Mouse (Mus musculus) neural tube, embryonic 12.5 days (tissue): ENCODE data around the gene Smpd1. TPM values are rescaled to one million over a fixed set of nuclear protein-coding genes. Genes with fewer than 3 reads are reported as not detected.

Source experiments
- ATAC-seq: fragments of 200-750 bp; cut with Nextera tagmentation; 2 replicates; pipeline ENCODE4 v1.8.0; 2017; ENCODE audit warnings: low read depth, mild to moderate bottlenecking, moderate TSS enrichment, moderate library complexity; ENCODE audit not compliant: low FRiP score
- H3K27ac ChIP-seq: fragments of 300-500 bp; sonication (generic); 2 replicates; pipeline ENCODE4 v1.5.1; 2016
- H3K27me3 ChIP-seq: fragments of 300-500 bp; sonication (generic); replicated peaks from 2 replicates; pipeline ENCODE4 v1.6.1; 2016; ENCODE audit warnings: mild to moderate bottlenecking
- H3K36me3 ChIP-seq: fragments of 300-500 bp; sonication (generic); 2 replicates; pipeline ENCODE4 v1.6.1; 2016; ENCODE audit warnings: mild to moderate bottlenecking
- H3K4me1 ChIP-seq: fragments of 300-500 bp; sonication (generic); 2 replicates; pipeline ENCODE4 v1.6.1; 2016
- H3K4me2 ChIP-seq: fragments of 300-500 bp; sonication (generic); replicated peaks from 2 replicates; pipeline ENCODE4 v1.6.1; 2016; ENCODE audit warnings: mild to moderate bottlenecking
- H3K4me3 ChIP-seq: fragments of 300-500 bp; sonication (generic); 2 replicates; pipeline ENCODE4 v1.5.1; 2016
- H3K9ac ChIP-seq: fragments of 300-500 bp; sonication (generic); 2 replicates; pipeline ENCODE4 v1.6.1; 2016; ENCODE audit warnings: mild to moderate bottlenecking
- H3K9me3 ChIP-seq: fragments of 300-500 bp; sonication (generic); 2 replicates; pipeline ENCODE4 v1.6.1; 2016; ENCODE audit warnings: mild to moderate bottlenecking
- WGBS: fragments of 180-500 bp; shearing (Covaris S2); methylation state at CpG from one replicate; pipeline ENCODE4 v1.1.7; 2016; 5-methylcytosine and 5-hydroxymethylcytosine counted together
- polyA plus RNA-seq: library from polyadenylated mRNA; unstranded; fragments of >200 nt; fragmentation: Nextera tagmentation; extraction: Ambion mirVana; gene quantifications from 2 replicates; pipeline ENCODE4 v1.2.1, GENCODE M21; 2016

Smpd1 gene
- polyA plus RNA-seq, 1 experiment from 2014 or later = 56.6 TPM

DNA sequence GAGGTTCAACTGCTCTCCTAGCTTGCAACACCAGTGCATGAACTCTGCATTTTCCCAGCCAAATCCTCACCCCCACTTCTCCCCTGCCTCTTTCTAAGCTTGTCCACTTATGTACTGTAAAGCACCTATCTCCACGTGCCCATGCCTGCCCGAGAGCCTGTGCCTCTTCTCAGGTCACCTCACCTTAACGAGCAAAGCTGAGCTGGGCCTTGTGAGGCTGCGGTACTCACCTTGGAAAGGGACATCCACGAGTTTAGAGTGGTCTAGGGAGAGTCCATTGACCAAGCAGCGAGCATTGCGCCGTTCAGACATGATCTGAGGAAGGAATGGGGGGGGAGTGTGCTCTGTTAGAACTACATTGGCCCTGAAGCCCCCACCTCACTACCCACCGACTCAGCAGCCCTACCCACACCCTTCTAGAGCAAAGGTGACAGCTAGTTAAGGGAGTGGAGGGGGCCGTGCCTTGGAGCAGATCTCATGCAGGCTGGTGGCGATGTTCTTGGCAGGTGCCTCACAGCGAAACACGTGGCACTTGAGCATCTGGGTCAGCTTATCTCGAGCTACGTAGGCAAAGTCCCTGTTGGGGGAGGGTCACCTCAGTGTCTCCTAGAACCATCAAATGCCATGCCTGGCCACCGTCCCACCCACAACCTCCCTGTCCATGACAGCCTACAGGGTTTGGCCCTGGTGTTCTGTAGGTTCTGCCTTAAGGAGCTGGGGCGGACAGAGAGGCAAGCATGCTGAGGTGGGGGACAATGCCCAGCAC, 11.1 kb downstream of the Smpd1 start:
- no peak overlapping the region for H3K4me3 ChIP-seq
- peaks cover 21% of the 10 kb centered on the region for H3K4me1 ChIP-seq
- peaks cover 64% of the 10 kb centered on the region for H3K36me3 ChIP-seq
- H3K9ac ChIP-seq = no peak overlapping the region
- no peak for ATAC-seq
- 91% methylated on average over 17 of the region's 17 CpGs for WGBS
- no peaks in the 10 kb centered on the region for H3K9me3 ChIP-seq
- H3K4me2 ChIP-seq = no peak overlapping the region
- H3K27ac ChIP-seq = no peak overlapping the region
- no peaks in the 10 kb centered on the region for H3K27me3 ChIP-seq

DNA sequence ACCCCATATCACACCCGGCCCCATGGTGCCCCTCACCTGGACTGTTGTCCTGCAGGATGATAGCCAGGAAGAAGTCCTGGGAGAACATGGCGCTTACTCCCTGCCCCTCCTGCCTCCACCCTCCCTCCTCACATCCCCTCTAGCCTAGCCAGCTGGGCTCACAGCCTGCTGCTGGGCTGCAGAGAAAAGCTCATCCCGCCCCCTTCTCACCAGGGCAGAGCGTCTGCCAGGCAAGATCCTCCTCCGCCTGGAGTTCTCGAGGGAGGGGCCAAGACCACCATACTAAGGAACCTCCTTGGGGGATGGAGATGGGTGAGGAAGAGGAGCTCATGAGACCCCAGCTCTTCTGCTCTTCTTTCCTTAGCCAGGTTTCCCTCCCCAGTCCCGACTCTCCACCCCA, 14.4 kb downstream of the Smpd1 start:
- no peaks in the 10 kb centered on the region for H3K9me3 ChIP-seq
- peak overlapping the region; percentile 66; the same call in 1 of the 2 replicates for H3K27ac ChIP-seq
- peak overlapping the region; percentile 7; the same call in 1 of the 2 replicates for H3K4me3 ChIP-seq
- no peaks in the 10 kb centered on the region for H3K27me3 ChIP-seq
- H3K9ac ChIP-seq = peak overlapping the region; percentile 45
- H3K4me1 ChIP-seq = peaks cover 30% of the 10 kb centered on the region
- 19% methylated on average over 7 of the region's 7 CpGs for WGBS
- ATAC-seq = peak; percentile 59
- H3K36me3 ChIP-seq = peaks cover 61% of the 10 kb centered on the region
- H3K4me2 ChIP-seq = peak overlapping the region; percentile 52

DNA sequence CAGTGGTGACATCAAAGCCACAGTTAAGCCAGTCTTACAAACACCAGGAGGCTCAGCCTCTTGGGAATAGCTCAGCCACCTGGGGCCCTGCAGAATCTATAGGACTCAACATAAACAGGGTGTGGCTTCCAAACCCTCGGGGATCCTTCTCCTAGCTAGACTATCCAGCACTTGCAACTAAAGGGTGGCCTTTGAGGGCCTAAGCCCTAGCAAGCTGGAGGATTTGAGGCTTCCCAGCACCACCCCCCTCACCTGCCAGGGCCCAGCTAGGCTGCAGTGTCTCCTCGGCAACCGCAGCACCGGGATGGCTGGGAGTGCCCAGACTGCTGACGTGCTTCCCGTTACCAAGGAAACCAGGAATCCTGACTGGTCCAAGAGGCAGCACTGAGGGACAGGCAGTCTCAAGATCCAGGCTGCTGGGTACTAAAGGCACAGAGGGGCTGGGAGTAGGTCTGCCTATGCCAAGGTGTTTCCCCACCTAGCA, 14.9 kb downstream of the Smpd1 start:
- ATAC-seq = peak; percentile 86
- peaks cover 34% of the 10 kb centered on the region for H3K4me1 ChIP-seq
- peak overlapping the region; percentile 52 for H3K4me2 ChIP-seq
- H3K4me3 ChIP-seq = peak overlapping the region; percentile 7; the same call in 1 of the 2 replicates
- 5% methylated on average over 6 of the region's 6 CpGs for WGBS
- peak overlapping the region; percentile 66; the same call in 1 of the 2 replicates for H3K27ac ChIP-seq
- H3K27me3 ChIP-seq = no peaks in the 10 kb centered on the region
- peak overlapping the region; percentile 45 for H3K9ac ChIP-seq
- no peaks in the 10 kb centered on the region for H3K9me3 ChIP-seq
- peaks cover 61% of the 10 kb centered on the region for H3K36me3 ChIP-seq

DNA sequence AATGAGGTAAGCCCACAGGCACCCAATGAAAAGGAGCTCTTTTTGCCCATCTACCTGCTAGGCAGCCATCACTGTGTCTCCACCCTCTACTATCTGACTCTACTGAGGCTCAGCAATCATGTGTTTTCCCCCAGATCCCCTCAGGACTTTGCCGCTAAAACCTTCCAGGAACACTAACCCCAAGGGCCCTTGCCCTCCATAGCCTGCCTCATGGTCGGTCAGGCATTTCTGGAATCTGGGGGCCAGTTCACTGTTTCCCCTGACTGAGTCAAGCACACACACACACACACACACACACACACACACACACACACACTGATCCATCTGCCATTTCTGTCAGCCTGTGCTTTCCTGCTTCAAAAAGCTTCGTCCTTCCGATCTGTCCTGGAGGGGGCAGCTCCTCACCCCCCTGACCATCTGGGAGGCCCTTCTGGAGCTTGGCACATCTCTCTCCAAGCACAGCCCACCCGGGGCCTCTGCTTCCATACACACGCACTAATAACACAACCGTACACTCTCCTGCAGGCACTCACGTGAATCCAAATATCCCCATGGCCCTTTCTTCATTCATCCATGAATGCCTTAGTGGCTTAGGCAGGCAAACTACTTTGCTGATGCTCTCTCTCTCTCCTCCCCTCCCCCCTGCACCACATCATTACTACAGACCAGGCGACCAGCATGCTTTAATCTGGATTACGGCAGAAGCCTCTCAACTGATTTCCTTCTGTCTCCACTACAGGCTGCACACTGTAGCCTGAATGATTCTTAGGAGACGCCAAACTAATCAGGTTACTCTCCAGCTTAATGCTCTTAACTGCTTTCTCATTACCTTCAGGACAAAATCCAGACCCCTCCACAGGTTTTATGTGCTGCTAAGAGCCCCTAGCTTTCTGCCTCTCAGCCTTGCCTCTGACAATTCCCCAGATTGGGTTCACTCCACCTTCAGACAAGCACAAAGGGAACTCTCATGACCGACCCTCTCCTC, 15.6 kb downstream of the Smpd1 start:
- peak; percentile 45 for ATAC-seq
- Histone ChIP-seq H3K36me3 (peaks cover 55% of the 10 kb centered on the region), H3K9me3 (no peaks in the 10 kb centered on the region), H3K4me1 (peaks cover 34% of the 10 kb centered on the region), H3K27ac (peak overlapping the region; percentile 66; the same call in 1 of the 2 replicates), H3K9ac (0 out of 2 replicates have a peak overlapping the region, but pooled peaks have one; percentile 1), H3K27me3 (no peaks in the 10 kb centered on the region), H3K4me2 (peak overlapping the region; percentile 52), H3K4me3 (0 out of 2 replicates have a peak overlapping the region, but pooled peaks have one; percentile 7)
- 32% methylated on average over 12 of the region's 12 CpGs for WGBS

DNA sequence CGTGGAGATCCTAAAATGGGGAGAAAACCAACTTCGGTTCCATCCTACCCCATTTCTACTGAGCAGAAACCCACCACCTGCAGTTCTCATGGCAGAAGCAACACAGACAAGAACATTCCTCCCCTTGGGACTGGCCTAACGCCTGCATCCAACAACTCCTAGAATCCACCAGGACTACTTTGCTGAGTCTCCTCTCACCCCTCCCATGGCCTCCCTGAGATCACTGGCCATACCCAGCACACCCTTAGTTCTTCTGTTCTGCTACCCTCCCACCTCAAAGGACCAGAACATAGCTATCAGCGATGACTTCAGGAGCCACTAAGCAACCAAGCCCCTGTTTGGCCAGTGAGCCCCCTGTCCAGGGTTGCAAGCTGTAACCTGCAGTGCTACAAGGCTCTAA, 16.6 kb downstream of the Smpd1 start:
- 84% methylated on average over 4 of the region's 4 CpGs for WGBS
- no peak overlapping the region for H3K27ac ChIP-seq
- H3K4me3 ChIP-seq = no peak overlapping the region
- H3K9ac ChIP-seq = no peak overlapping the region
- H3K4me1 ChIP-seq = peaks cover 34% of the 10 kb centered on the region
- peak overlapping the region; percentile 52; the same call in 1 of the 2 replicates for H3K4me2 ChIP-seq
- no peaks in the 10 kb centered on the region for H3K27me3 ChIP-seq
- H3K36me3 ChIP-seq = peaks cover 46% of the 10 kb centered on the region
- no peaks in the 10 kb centered on the region for H3K9me3 ChIP-seq
- no peak for ATAC-seq

DNA sequence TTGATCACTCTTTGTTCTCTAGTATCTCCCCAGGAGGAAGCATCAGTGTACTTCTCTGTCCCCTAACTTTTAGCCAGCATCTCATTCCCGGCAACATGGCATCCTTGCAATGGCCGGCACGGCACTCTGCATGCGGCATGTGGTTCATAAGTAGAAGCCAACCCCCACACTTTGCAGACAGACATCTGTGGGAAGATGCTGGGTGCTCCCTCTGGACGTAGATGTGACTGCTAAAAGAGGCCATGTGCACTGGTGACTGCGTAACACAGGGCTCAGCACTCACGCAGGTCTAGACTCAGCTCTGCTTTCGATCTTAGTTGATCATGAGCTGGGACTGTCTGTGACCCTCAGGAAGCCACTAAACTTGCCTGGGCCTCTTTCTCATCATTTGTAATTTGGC, 18.8 kb downstream of the Smpd1 start:
- H3K9me3 ChIP-seq = no peaks in the 10 kb centered on the region
- peaks cover 24% of the 10 kb centered on the region for H3K36me3 ChIP-seq
- H3K9ac ChIP-seq = no peak overlapping the region
- no peak overlapping the region for H3K4me3 ChIP-seq
- no peak overlapping the region for H3K27ac ChIP-seq
- no peak overlapping the region for H3K4me2 ChIP-seq
- ATAC-seq = no peak
- H3K27me3 ChIP-seq = no peaks in the 10 kb centered on the region
- 96% methylated on average over 8 of the region's 8 CpGs for WGBS
- H3K4me1 ChIP-seq = peaks cover 34% of the 10 kb centered on the region

DNA sequence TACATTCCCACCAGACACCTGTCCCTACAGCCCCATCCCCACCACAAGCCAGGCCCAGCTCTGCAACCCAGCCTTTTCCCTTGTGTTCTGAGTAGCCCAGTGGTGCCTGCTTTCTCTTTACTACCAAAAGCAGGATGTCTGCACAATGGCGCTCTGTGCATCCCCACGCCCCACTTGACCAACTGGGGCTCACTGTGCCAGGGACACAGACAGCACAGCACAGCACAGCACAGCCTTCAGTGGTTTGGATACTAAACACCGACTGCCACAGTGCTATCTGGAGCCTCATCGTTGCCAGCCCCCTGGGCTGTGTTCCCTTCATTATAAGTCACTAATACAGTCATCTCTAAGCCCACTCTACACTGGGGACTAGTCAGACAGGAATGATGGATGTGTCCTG, 20.4 kb downstream of the Smpd1 start:
- 89% methylated on average over 4 of the region's 4 CpGs for WGBS
- Histone ChIP-seq H3K4me2 (no peak overlapping the region), H3K4me1 (peaks cover 25% of the 10 kb centered on the region), H3K27me3 (no peaks in the 10 kb centered on the region), H3K9me3 (no peaks in the 10 kb centered on the region), H3K9ac (no peak overlapping the region), H3K36me3 (peaks cover 24% of the 10 kb centered on the region), H3K4me3 (no peak overlapping the region), H3K27ac (no peak overlapping the region)
- no peak for ATAC-seq

DNA sequence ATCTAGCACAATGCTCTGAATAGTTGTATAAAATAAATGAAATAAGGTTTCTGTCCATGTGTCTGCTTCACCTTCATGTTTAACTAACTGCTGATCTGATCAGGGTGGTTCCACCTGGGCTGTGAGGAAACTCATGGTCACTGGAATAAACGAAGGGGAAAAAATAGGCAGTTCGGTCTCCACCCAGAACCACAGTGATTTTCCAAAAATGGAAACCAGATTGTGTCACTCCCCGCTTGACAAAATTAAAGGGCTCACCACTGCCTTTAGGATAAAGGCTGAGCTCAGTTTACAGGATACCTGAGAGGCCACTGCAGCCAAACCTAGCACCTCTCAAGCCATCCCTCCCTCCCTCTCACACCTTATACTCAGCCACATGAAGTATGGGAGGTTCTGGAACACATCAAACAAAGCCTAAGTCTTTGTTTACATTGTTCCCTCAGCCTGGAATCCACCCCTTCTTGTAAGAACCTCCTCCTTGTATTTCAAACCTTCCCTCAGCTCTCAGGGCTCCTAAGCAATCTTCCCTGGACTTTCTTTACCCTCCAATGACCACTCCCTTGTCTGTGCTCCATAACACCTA, 22.1 kb downstream of the Smpd1 start:
- 88% methylated on average over 3 of the region's 3 CpGs for WGBS
- Histone ChIP-seq H3K36me3 (peaks cover 24% of the 10 kb centered on the region), H3K9me3 (no peaks in the 10 kb centered on the region), H3K9ac (no peak overlapping the region), H3K27me3 (no peaks in the 10 kb centered on the region), H3K4me3 (no peak overlapping the region), H3K27ac (no peak overlapping the region), H3K4me1 (peaks cover 21% of the 10 kb centered on the region), H3K4me2 (no peak overlapping the region)
- ATAC-seq = no peak

DNA sequence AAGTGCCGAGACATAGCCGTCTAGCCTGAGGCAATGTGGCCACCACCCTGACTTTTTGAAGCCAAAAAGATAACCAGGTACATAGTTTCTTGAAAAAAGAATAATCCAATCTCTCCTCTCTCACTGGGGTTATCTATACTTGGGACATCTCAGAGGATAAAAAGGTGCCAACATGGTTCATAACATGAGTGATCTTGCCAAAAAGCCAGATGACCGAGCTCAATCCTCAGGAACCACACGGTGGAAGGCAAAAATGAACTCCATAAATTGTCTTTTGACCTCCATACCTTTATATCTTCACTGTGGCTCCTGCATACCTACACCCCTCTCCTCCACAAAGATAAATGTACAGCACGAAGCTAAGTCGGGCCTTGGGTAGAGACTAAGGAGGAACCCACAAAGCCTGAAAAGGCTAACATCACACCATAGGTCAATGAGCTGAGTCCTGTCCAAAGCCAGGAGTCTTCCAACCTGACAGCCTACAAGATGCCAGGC, 23.3 kb downstream of the Smpd1 start:
- peaks cover 27% of the 10 kb centered on the region for H3K4me1 ChIP-seq
- ATAC-seq = no peak
- WGBS = 94% methylated on average over 6 of the region's 6 CpGs
- no peak overlapping the region for H3K4me3 ChIP-seq
- H3K27me3 ChIP-seq = no peaks in the 10 kb centered on the region
- H3K9ac ChIP-seq = no peak overlapping the region
- H3K27ac ChIP-seq = no peak overlapping the region
- peaks cover 19% of the 10 kb centered on the region for H3K36me3 ChIP-seq
- H3K9me3 ChIP-seq = no peaks in the 10 kb centered on the region
- no peak overlapping the region for H3K4me2 ChIP-seq

DNA sequence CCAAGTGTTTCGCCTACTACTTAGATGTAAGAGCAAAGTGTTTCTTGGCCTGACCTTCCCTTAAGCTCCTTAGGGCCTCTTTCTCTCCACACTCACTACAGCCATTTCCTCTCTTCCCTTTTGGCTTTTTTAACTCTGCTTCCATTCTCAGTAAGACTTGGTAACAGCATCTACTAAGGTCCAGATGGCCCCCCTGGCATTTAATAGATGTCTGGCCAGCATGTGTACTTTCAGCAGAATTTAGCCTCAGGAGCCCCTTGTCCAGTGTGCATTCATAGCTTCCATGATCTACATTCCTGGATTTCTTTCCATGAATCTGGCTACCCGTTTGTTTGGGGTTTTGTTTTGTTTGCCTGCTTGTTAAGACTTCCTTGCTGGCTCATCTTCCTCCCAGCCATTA, 24.3 kb downstream of the Smpd1 start:
- no peak for ATAC-seq
- Histone ChIP-seq H3K4me1 (peaks cover 26% of the 10 kb centered on the region), H3K27ac (no peak overlapping the region), H3K4me2 (no peak overlapping the region), H3K9me3 (no peaks in the 10 kb centered on the region), H3K27me3 (no peaks in the 10 kb centered on the region), H3K9ac (no peak overlapping the region), H3K4me3 (no peak overlapping the region), H3K36me3 (peaks cover 8% of the 10 kb centered on the region)
- 75% methylated on average over 2 of the region's 2 CpGs for WGBS

DNA sequence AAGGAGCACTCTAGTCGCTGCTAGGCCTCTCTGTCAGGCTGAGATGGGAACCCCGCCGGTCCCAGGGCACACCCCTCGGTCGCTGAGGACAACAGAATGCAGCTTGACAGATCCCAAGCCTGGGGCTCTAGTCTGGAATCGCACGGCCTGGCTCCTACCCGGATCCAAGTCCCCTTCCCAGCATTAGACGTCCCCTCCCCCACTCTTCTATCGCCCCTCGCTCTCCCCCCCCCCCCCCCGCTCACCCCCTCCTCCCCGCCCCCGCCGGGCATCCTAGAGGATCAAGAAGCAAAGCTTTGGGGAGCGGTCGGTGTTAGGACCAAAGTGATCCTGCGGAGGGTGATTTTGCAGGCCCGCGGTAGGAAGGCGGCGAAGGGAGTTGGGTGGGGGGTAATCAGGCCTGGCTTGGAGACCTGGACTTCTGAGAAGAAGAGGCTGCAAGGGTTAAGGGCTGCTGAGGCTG, 26.5 kb downstream of the Smpd1 start:
- H3K36me3 ChIP-seq = no peaks in the 10 kb centered on the region
- peak overlapping the region; percentile 75 for H3K4me2 ChIP-seq
- peak overlapping the region; percentile 85 for H3K9ac ChIP-seq
- H3K27me3 ChIP-seq = no peaks in the 10 kb centered on the region
- peak overlapping the region; percentile 90 for H3K27ac ChIP-seq
- no peaks in the 10 kb centered on the region for H3K9me3 ChIP-seq
- WGBS = 2% methylated on average over 15 of the region's 22 CpGs
- ATAC-seq = peak; percentile 70
- peak overlapping the region; percentile 85 for H3K4me3 ChIP-seq
- peaks cover 21% of the 10 kb centered on the region for H3K4me1 ChIP-seq
